13 mouse cellular contexts compared by ENCODE assay signal in the genomic region with DNA sequence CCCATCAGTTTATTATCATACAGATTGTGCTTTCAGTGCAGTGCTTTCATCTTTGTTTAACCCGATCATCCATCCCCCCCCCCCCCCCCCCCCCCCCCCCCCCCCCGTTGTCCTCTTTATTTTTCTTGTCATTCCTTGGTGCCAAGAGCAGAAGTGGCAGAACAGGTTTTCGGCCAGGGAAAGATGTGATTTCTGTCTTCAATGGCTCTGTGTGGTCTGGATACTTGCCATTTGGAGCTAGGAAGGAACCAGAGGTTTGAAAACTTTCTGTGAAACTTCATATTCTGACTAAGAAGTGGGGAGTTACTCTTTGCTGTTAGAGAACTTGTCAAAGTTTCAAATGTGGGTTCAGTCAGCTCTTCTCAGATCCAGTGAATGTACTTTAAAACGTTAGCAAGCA.
"Had no signal": no experiment of that assay in that cellular context is flagged by ENCODE, and none has a peak within 500 bp of the region (broad histone marks: within the 10 kb centered on the region; RNA-seq: fewer than 3 reads in every experiment).

No protein-coding gene starts in this region.

- H3K27ac ChIP-seq: left cerebral cortex, adult 2 months; limb, embryonic 10.5 days; liver, embryonic 13.5 days; neural tube, embryonic 13.5 days had no signal

- DNase-seq: kidney, adult 8-10 months; kidney, postnatal 25 days; liver, embryonic 13.5 days; liver, postnatal 0 days; midbrain, embryonic 14.5 days; retina, postnatal 1 day; right cerebral cortex, postnatal 4 days; spleen, adult 18-20 months; thymus, postnatal 36 days had no signal

- H3K4me2 ChIP-seq: liver, embryonic 13.5 days; neural tube, embryonic 13.5 days had no signal

- H3K27me3 ChIP-seq: liver, embryonic 13.5 days; neural tube, embryonic 13.5 days had no signal

- H3K4me3 ChIP-seq: left cerebral cortex, adult 2 months; limb, embryonic 10.5 days; liver, embryonic 13.5 days; neural tube, embryonic 13.5 days had no signal

- H3K9me3 ChIP-seq: limb, embryonic 10.5 days; liver, embryonic 13.5 days; neural tube, embryonic 13.5 days had no signal

- H3K36me3 ChIP-seq: limb, embryonic 10.5 days; liver, embryonic 13.5 days; neural tube, embryonic 13.5 days had no signal

- H3K4me1 ChIP-seq: limb, embryonic 10.5 days; liver, embryonic 13.5 days; neural tube, embryonic 13.5 days had no signal

- ATAC-seq: intestine, postnatal 0 days; liver, postnatal 0 days had no signal

- H3K9ac ChIP-seq: liver, embryonic 13.5 days; liver, postnatal 0 days; neural tube, embryonic 13.5 days had no signal
